Mouse (Mus musculus): ENCODE measurements at regions not wholly inside any gene's neighbourhood (a gene's known extent, or its start where the extent isn't known, plus 50 kb on each side); places are given as distances from the start of the nearest gene placed in this dataset.

- no peak for DNase-seq
Observed at GRCm38 (mm10) chr16:9230178-9230577, 400.3 kb downstream of the 1810013L24Rik start.

GRCm38 (mm10) chr16:9242099-9242498 lies 412.2 kb downstream of the 1810013L24Rik start:
- intact Hi-C loops (cut with DNase I): no loop called here
- DNase-seq: no peak

More at GRCm38 (mm10) chr16:9230178-9230577, 400.3 kb downstream of the 1810013L24Rik start:
- intact Hi-C loops (cut with DNase I): no loop called here

GRCm38 (mm10) chr16:9247198-9247597 lies 417.3 kb downstream of the 1810013L24Rik start:
- intact Hi-C loops (cut with DNase I): no loop called here
- no peak for DNase-seq

GRCm38 (mm10) chr16:9253054-9253453 lies 423.2 kb downstream of the 1810013L24Rik start:
- DNase-seq: no peak

GRCm38 (mm10) chr16:9255351-9255750 lies 425.5 kb downstream of the 1810013L24Rik start:
- intact Hi-C loops (cut with DNase I): no loop called here

More at GRCm38 (mm10) chr16:9253054-9253453, 423.2 kb downstream of the 1810013L24Rik start:
- intact Hi-C loops (cut with DNase I): no loop called here

GRCm38 (mm10) chr16:9260966-9261365 lies 431.1 kb downstream of the 1810013L24Rik start:
- no peak for DNase-seq
- intact Hi-C loops (cut with DNase I): no loop called here

More at GRCm38 (mm10) chr16:9255351-9255750, 425.5 kb downstream of the 1810013L24Rik start:
- no peak for DNase-seq

- DNase-seq: no peak
- intact Hi-C loops (cut with DNase I): no loop called here
Observed at GRCm38 (mm10) chr16:9264554-9265145, 434.8 kb downstream of the 1810013L24Rik start.

- no peak for DNase-seq
Observed at GRCm38 (mm10) chr16:9267204-9267603, 437.3 kb downstream of the 1810013L24Rik start.

GRCm38 (mm10) chr16:9270099-9270498 lies 440.2 kb downstream of the 1810013L24Rik start:
- intact Hi-C loops (cut with DNase I): no loop called here

More at GRCm38 (mm10) chr16:9267204-9267603, 437.3 kb downstream of the 1810013L24Rik start:
- intact Hi-C loops (cut with DNase I): no loop called here

GRCm38 (mm10) chr16:9270671-9271070 lies 440.8 kb downstream of the 1810013L24Rik start:
- DNase-seq: no peak
- intact Hi-C loops (cut with DNase I): no loop called here

More at GRCm38 (mm10) chr16:9270099-9270498, 440.2 kb downstream of the 1810013L24Rik start:
- no peak for DNase-seq

- intact Hi-C loops (cut with DNase I): no loop called here
- no peak for DNase-seq
Observed at GRCm38 (mm10) chr16:9273751-9274300, 443.9 kb downstream of the 1810013L24Rik start.

- DNase-seq: no peak
- intact Hi-C loops (cut with DNase I): no loop called here
Observed at GRCm38 (mm10) chr16:9274583-9275100, 444.7 kb downstream of the 1810013L24Rik start.

- DNase-seq: no peak
- intact Hi-C loops (cut with DNase I): no loop called here
Observed at GRCm38 (mm10) chr16:9275426-9275825, 445.5 kb downstream of the 1810013L24Rik start.

GRCm38 (mm10) chr16:9277064-9277463 lies 447.2 kb downstream of the 1810013L24Rik start:
- intact Hi-C loops (cut with DNase I): no loop called here
- DNase-seq: no peak

- DNase-seq: no peak
- intact Hi-C loops (cut with DNase I): no loop called here
Observed at GRCm38 (mm10) chr16:9279726-9280125, 449.8 kb downstream of the 1810013L24Rik start.

- intact Hi-C loops (cut with DNase I): no loop called here
- no peak for DNase-seq
Observed at GRCm38 (mm10) chr16:9280431-9280830, 450.5 kb downstream of the 1810013L24Rik start.

GRCm38 (mm10) chr16:9280931-9281330 lies 451.0 kb downstream of the 1810013L24Rik start:
- intact Hi-C loops (cut with DNase I): no loop called here
- DNase-seq: peak; percentile 1

GRCm38 (mm10) chr16:9284423-9284822 lies 454.5 kb downstream of the 1810013L24Rik start:
- intact Hi-C loops (cut with DNase I): no loop called here

GRCm38 (mm10) chr16:9285921-9286320 lies 456.0 kb downstream of the 1810013L24Rik start:
- DNase-seq: no peak
- intact Hi-C loops (cut with DNase I): no loop called here

More at GRCm38 (mm10) chr16:9284423-9284822, 454.5 kb downstream of the 1810013L24Rik start:
- no peak for DNase-seq

- intact Hi-C loops (cut with DNase I): no loop called here
- no peak for DNase-seq
Observed at GRCm38 (mm10) chr16:9287557-9287956, 457.7 kb downstream of the 1810013L24Rik start.

- no peak for DNase-seq
- intact Hi-C loops (cut with DNase I): no loop called here
Observed at GRCm38 (mm10) chr16:9291356-9292020, 461.6 kb downstream of the 1810013L24Rik start.
